Mouse (Mus musculus) layer of hippocampus, postnatal 36 days (tissue): ENCODE measurements around the gene Idh2. TPM values are rescaled to one million over a fixed set of nuclear protein-coding genes. Genes with fewer than 3 reads are reported as not detected.
"Not testable (repeated sequence)": the region's sequence is repeated elsewhere in the genome, so short reads cannot be mapped to it uniquely, and the experiment has no call there.

Source experiments
- DNase-seq, 2 experiments: peaks; one replicate each; pipeline ENCODE4 v3.0.0; 2022
- total RNA-seq, 2 experiments: library from RNA; stranded (reverse); gene quantifications; 2 replicates each; pipeline ENCODE4 v1.2.3; 2021

The Idh2 gene
- total RNA-seq, 2 experiments from 2014 or later, result 57.6 to 61.5 TPM

- DNase-seq, result no peak
Observed at GRCm38 (mm10) chr7:80059064-80059838, 55.9 kb downstream of the Idh2 start.

- no peak for DNase-seq
Observed at GRCm38 (mm10) chr7:80058405-80059063, 56.7 kb downstream of the Idh2 start.

GRCm38 (mm10) chr7:80057781-80058180 is 57.4 kb downstream of the Idh2 start:
- DNase-seq, result no peak

- DNase-seq, result no peak
Observed at GRCm38 (mm10) chr7:80057002-80057691, 58.0 kb downstream of the Idh2 start.

- DNase-seq, result no peak
Observed at GRCm38 (mm10) chr7:80055781-80056180, 59.4 kb downstream of the Idh2 start.

- DNase-seq, result no peak
Observed at GRCm38 (mm10) chr7:80053147-80053546, 62.0 kb downstream of the Idh2 start.

- no peak for DNase-seq
Observed at GRCm38 (mm10) chr7:80052261-80052660, 62.9 kb downstream of the Idh2 start.

- DNase-seq, result no peak
Observed at GRCm38 (mm10) chr7:80051835-80052234, 63.4 kb downstream of the Idh2 start.

- not testable (repeated sequence) for DNase-seq
Observed at GRCm38 (mm10) chr7:80050382-80050781, 64.8 kb downstream of the Idh2 start.

- no peak for DNase-seq
Observed at GRCm38 (mm10) chr7:80049746-80050145, 65.4 kb downstream of the Idh2 start.

GRCm38 (mm10) chr7:80047041-80047440 is 68.2 kb downstream of the Idh2 start:
- DNase-seq, result no peak

Other genes with a start within 250 kb of the Idh2 start
- gene Ap3s2, start 194.7 kb downstream of the Idh2 start, total RNA-seq, result 10 to 100 TPM; 47.4 to 49.6 TPM
- 10 to 100 TPM; 12.0 to 13.4 TPM for gene Arpin, start 180.0 kb downstream of the Idh2 start, total RNA-seq
- 10 to 100 TPM; 21.7 to 23.1 TPM for gene Zfp710, start 90.6 kb downstream of the Idh2 start, total RNA-seq
- 10 to 100 TPM; 21.6 to 24.1 TPM for gene Sema4b, start 71.4 kb upstream of the Idh2 start, total RNA-seq
- gene Cib1, start 117.4 kb upstream of the Idh2 start, total RNA-seq, result 10 to 100 TPM; 21.0 to 25.4 TPM
- 1 to 10 TPM; 6.9 to 7.3 TPM for gene Gdpgp1, start 117.5 kb upstream of the Idh2 start, total RNA-seq
- gene Ttll13, start 131.0 kb upstream of the Idh2 start, total RNA-seq, result 1 to 10 TPM; 1.7 to 2.9 TPM
- 10 to 100 TPM; 41.4 to 44.5 TPM for gene Ngrn, start 145.8 kb upstream of the Idh2 start, total RNA-seq
- 10 to 100 TPM; 21.6 to 24.3 TPM for gene Vps33b, start 154.3 kb upstream of the Idh2 start, total RNA-seq
- 1 to 10 TPM; 1.5 to 2.4 TPM for gene Prc1, start 179.1 kb upstream of the Idh2 start, total RNA-seq
- 10 to 100 TPM; 13.2 to 16.6 TPM for gene Rccd1, start 209.1 kb upstream of the Idh2 start, total RNA-seq
- gene Unc45a, start 225.6 kb upstream of the Idh2 start, total RNA-seq, result 10 to 100 TPM; 38.1 to 39.5 TPM
- gene Hddc3, start 227.7 kb upstream of the Idh2 start, total RNA-seq, result 10 to 100 TPM; 42.2 to 45.1 TPM